Mouse (Mus musculus) embryonic facial prominence, embryonic 14.5 days (tissue): ENCODE measurements at regions not wholly inside any gene's neighbourhood (a gene's known extent, or its start where the extent isn't known, plus 50 kb on each side); places are given as distances from the start of the nearest gene placed in this dataset.

Experiments
- ATAC-seq: fragments of 200-750 bp; cut with Nextera tagmentation; 2 replicates; pipeline ENCODE4 v1.8.0; 2017; ENCODE audit warnings: low read depth, moderate number of reproducible peaks, moderate TSS enrichment
- DNase-seq: peaks from one replicate; pipeline ENCODE4 v3.0.0-alpha.2; 2015; ENCODE audit warnings: low spot score
- H3K27ac ChIP-seq: fragments of 300-500 bp; sonication (generic); replicated peaks from 2 replicates; pipeline ENCODE4 v1.5.1; 2014; ENCODE audit warnings: low read depth, mild to moderate bottlenecking, low read length, moderate library complexity
- H3K27me3 ChIP-seq: fragments of 300-500 bp; sonication (generic); replicated peaks from 2 replicates; pipeline ENCODE4 v1.6.1; 2014; ENCODE audit warnings: low read length; ENCODE audit not compliant: control insufficient read depth, insufficient read depth
- H3K36me3 ChIP-seq: fragments of 300-500 bp; sonication (generic); 2 replicates; pipeline ENCODE4 v1.6.1; 2014; ENCODE audit warnings: low read length, mixed read lengths; ENCODE audit not compliant: control insufficient read depth, insufficient read depth
- H3K4me1 ChIP-seq: fragments of 300-500 bp; sonication (generic); 2 replicates; pipeline ENCODE4 v1.6.1; 2014; ENCODE audit warnings: antibody characterized with exemption, low read length; ENCODE audit not compliant: control insufficient read depth, insufficient read depth
- H3K4me2 ChIP-seq: fragments of 300-500 bp; sonication (generic); 2 replicates; pipeline ENCODE4 v1.6.1; 2014; ENCODE audit warnings: low read depth, mild to moderate bottlenecking, low read length, moderate library complexity, mixed read lengths
- H3K4me3 ChIP-seq: fragments of 300-500 bp; sonication (generic); 2 replicates; pipeline ENCODE4 v1.5.1; 2014; ENCODE audit warnings: low read depth, mild to moderate bottlenecking, low read length
- H3K9ac ChIP-seq: fragments of 300-500 bp; sonication (generic); 2 replicates; pipeline ENCODE4 v1.6.1; 2014; ENCODE audit warnings: low read depth, mild to moderate bottlenecking, low read length, moderate library complexity, mixed read lengths
- H3K9me3 ChIP-seq: fragments of 300-500 bp; sonication (generic); 2 replicates; pipeline ENCODE4 v1.6.1; 2016; ENCODE audit warnings: low read length; ENCODE audit not compliant: control insufficient read depth
- WGBS: fragments of 180-500 bp; shearing (Covaris S2); extraction: QIAGEN DNeasy Blood & Tissue Kit; methylation state at CpG from one replicate; pipeline ENCODE4 v1.1.7; 2014; 5-methylcytosine and 5-hydroxymethylcytosine counted together

DNA sequence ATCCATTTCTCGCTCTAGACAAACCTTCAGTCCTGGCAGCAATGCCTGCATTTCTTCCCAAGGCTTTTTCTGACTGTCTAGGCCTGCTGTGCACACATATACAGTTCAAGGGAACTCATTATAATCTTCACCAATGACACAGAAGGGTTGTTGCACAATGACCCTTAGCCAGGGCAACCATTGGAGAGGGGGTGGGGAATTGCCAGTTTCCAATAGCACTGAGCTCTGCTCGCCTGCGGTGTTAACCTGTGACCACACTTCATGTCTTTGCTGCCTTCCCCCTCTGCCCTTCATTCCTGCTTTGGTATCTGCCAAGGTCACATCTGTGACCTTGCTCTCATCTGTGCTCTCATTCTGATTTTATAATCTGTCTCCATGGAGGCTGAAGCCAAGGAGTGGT is 106.2 kb upstream of the Gadl1 start:
- WGBS: 86% methylated on average over 3 of the region's 3 CpGs

DNA sequence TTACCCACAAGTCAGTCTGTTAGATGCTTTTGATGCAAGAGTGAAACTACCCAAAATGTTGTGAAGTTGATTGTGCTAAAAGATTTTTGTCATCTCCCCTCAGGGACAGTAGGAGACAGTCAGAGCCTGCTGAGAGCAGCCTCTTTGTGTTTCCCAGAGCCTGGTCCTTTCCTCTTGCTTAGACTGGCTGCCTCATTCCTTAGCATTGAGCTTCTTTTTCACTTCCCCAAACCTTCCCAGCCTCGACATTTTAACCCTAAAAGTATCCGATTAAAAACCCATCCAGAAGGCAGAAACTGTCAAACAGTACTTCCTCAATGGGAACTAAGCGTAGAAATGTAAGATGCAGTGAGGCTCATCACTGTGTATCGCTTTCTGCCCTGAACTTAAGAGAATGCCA is 104.0 kb upstream of the Gadl1 start:
- Histone ChIP-seq H3K27ac (no peak overlapping the region), H3K36me3 (no peaks in the 10 kb centered on the region), H3K27me3 (no peaks in the 10 kb centered on the region), H3K4me2 (no peak overlapping the region), H3K4me3 (no peak overlapping the region), H3K9ac (no peak overlapping the region), H3K9me3 (no peaks in the 10 kb centered on the region), H3K4me1 (no peaks in the 10 kb centered on the region)
- 48% methylated on average over 4 of the region's 4 CpGs for WGBS
- ATAC-seq (no peak), DNase-seq (no peak)

More for the DNA sequence above, 106.2 kb upstream of the Gadl1 start:
- ATAC-seq: no peak
- no peak for DNase-seq
- Histone ChIP-seq H3K9ac (no peak overlapping the region), H3K4me2 (no peak overlapping the region), H3K27me3 (no peaks in the 10 kb centered on the region), H3K27ac (no peak overlapping the region), H3K4me1 (no peaks in the 10 kb centered on the region), H3K9me3 (no peaks in the 10 kb centered on the region), H3K36me3 (no peaks in the 10 kb centered on the region), H3K4me3 (no peak overlapping the region)

DNA sequence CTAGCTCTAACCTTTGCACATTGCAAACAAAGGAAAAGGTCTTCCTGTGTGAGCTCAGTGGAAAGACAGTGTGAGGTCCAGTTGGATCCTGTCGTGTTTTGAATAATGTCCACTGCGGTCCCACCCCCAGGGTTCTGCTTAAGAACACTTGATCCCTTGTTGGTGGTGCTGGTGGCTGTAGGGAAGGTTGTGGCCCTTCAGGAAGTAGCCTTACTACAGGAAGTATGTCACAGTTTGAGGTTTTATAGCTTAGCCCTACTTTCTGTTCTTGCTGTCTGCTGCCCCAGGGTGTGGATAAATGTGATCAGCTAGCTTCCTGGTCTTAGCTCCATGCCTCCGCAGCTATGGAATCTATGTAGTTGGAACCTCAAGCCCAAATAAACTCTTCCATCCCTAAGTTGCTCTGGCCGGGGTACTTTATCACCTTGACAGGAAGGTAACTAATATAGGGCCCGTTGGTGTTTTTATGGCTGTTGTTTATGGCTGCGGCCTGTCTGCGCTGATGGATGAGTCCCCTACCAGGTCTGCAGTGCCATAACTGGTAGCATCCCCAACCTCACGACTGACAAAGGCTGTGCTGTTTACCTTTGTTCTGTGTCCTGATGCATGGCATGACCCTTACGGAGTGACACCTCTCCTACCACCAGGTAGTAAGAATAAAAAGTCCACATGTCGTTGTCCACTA is 103.1 kb upstream of the Gadl1 start:
- WGBS: 71% methylated on average over 10 of the region's 10 CpGs
- no peaks in the 10 kb centered on the region for H3K36me3 ChIP-seq

DNA sequence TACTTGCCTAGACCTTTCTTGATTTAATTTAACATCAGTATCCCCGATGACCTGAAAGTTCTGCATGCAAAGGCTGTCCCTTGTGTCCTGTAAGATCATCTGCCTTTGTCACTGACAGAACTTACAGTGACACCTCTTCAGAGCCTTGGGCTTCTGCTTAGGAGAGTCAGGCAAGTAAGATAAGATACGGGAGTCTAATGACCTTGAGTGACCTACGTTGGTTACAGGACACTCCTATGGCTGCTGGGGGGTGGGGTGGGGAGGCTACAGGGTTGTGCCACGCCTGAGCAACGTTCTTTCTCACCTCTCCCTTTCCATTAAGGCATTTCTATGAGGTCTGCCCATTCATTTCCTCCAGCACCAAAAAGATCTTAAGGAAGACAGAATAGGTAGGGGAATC is 69.1 kb upstream of the Gadl1 start:
- Histone ChIP-seq H3K27me3 (no peaks in the 10 kb centered on the region), H3K4me1 (no peaks in the 10 kb centered on the region), H3K9ac (no peak overlapping the region), H3K9me3 (no peaks in the 10 kb centered on the region), H3K4me2 (no peak overlapping the region), H3K36me3 (no peaks in the 10 kb centered on the region), H3K4me3 (no peak overlapping the region), H3K27ac (no peak overlapping the region)
- DNase-seq (no peak), ATAC-seq (no peak)
- WGBS: 71% methylated on average over 5 of the region's 5 CpGs

More for the DNA sequence above, 103.1 kb upstream of the Gadl1 start:
- H3K27me3 ChIP-seq: no peaks in the 10 kb centered on the region
- H3K4me1 ChIP-seq: no peaks in the 10 kb centered on the region
- no peaks in the 10 kb centered on the region for H3K9me3 ChIP-seq
- H3K4me2 ChIP-seq: no peak overlapping the region
- no peak overlapping the region for H3K27ac ChIP-seq
- no peak for DNase-seq
- no peak overlapping the region for H3K9ac ChIP-seq
- no peak for ATAC-seq
- no peak overlapping the region for H3K4me3 ChIP-seq

DNA sequence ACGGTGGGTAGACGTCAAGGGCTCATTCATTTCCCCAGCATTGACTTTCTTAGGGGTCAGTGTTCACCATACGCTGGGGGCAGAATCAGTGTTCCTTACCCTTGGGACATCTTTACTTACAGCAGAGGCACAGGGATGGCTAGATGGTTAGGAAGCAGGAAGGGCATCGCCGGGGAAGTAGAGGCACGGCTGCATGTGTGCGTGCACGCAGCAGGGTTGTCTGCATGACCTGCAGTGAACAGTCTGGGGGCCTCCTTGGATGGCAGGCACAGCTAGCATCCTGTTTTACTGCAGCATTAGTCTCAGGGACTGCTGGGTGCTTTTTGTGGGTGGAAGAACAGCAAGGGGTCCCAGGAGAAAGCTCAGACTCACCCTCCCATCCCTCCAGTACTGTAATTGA is 68.5 kb upstream of the Gadl1 start:
- Histone ChIP-seq H3K9me3 (no peaks in the 10 kb centered on the region), H3K4me1 (no peaks in the 10 kb centered on the region), H3K4me3 (no peak overlapping the region), H3K36me3 (no peaks in the 10 kb centered on the region), H3K9ac (no peak overlapping the region), H3K27ac (no peak overlapping the region), H3K27me3 (no peaks in the 10 kb centered on the region), H3K4me2 (no peak overlapping the region)
- 72% methylated on average over 8 of the region's 8 CpGs for WGBS
- DNase-seq (no peak), ATAC-seq (no peak)

DNA sequence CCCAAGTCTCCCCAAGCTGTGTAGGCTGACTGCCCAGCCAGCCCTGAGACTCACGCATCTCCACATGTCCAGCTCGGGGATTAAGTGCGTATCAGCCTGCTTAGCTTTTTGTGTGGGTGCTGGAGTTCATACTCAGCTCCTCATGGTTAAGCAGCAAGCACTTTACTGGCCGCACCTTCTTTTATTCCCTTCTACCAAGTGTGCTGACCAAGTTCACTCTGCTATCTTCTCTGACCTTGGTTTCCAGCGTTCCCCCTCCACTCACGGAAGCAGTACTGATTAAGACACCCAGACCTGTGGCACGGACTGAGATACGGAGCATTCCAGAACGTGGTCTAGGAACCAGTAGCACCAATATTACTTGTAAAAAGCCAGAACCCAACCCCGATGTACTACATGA is 67.6 kb upstream of the Gadl1 start:
- H3K27me3 ChIP-seq: no peaks in the 10 kb centered on the region
- no peak overlapping the region for H3K4me2 ChIP-seq
- WGBS: 81% methylated on average over 10 of the region's 10 CpGs
- H3K4me3 ChIP-seq: no peak overlapping the region
- ATAC-seq (no peak), DNase-seq (no peak)
- H3K4me1 ChIP-seq: no peaks in the 10 kb centered on the region
- H3K36me3 ChIP-seq: no peaks in the 10 kb centered on the region
- H3K9me3 ChIP-seq: no peaks in the 10 kb centered on the region
- no peak overlapping the region for H3K9ac ChIP-seq
- no peak overlapping the region for H3K27ac ChIP-seq

DNA sequence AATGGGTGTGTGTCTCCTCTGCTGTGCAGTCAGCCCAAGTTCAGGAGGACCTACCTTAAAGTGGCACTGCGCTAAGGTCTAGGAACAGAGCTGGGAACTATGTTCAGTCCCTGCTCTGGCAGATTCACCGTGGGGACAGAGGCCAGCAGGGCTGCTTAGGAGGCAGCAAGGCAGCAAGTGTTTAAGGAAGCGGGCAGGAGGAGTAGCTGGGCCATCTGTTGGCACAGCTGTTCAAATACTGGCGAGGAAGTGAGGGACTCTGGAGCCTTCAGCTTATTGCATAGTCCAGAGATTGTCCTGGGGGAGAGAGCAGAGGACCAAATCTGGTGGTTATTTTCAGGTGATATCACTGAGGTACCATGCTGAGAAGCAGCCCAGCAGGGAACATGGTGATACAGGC is 64.9 kb upstream of the Gadl1 start:
- no peaks in the 10 kb centered on the region for H3K27me3 ChIP-seq
- no peak overlapping the region for H3K4me3 ChIP-seq
- no peak overlapping the region for H3K27ac ChIP-seq
- ATAC-seq (no peak), DNase-seq (no peak)
- no peaks in the 10 kb centered on the region for H3K4me1 ChIP-seq
- H3K4me2 ChIP-seq: no peak overlapping the region
- WGBS: 64% methylated on average over 4 of the region's 4 CpGs
- H3K9me3 ChIP-seq: no peaks in the 10 kb centered on the region
- H3K36me3 ChIP-seq: no peaks in the 10 kb centered on the region
- no peak overlapping the region for H3K9ac ChIP-seq

DNA sequence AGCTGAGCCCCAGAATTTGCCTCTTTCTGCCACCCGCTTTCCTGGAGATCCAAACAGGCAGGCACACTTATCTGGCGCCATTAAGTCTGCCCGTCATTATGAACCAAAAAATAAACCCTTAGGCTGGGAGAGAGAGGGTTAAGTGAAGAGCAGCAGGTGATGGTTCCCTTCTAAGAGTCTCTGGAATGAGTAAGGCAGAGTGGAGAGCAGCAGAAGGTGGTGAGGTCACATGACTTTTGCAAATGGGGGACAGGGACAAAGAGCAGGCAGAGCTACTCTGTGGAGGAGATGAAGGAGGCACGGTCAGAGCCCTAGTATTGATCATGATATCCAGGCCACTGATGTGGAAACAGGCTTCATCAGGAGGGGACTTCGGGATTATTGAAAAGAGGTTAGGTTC is 64.2 kb upstream of the Gadl1 start:
- H3K36me3 ChIP-seq: no peaks in the 10 kb centered on the region
- no peak for DNase-seq
- ATAC-seq: no peak

DNA sequence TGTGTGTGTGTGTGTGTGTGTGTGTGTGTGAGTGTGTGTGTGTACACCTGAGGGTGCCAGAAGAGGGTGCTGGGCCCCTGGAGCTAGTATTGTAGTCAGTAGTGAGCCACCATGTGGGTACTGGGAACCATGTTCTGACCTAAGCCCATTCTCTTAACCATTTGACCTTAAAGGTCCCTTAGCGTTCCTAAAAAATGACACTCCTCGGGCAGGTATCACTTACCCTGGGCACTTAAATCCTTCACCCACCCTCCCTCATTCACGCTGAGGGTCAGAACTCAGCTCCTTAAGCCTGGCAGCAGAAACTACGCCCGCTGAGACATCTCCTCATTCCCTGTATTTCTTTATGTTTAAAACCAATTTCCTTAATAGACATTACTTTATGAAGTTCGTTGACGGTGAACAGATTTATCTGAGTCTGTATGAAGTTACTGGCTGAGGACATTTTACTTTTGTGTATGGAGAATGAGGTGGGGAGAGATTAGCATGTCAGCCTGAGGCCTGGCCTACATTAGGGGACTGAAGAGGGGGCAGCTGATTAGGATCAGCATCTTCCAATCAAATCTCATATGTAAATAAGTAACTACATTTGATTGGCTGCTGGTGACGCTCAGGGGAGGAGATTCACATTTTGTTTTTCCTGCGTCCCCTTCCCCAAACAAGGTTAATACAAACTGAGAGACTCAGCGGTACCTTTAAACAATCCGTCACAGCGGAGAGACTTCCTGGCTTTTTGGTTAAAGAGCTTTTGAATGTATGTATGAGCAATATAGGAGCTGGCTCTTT is 61.8 kb upstream of the Gadl1 start:
- no peak overlapping the region for H3K27ac ChIP-seq
- DNase-seq (peak; percentile 88), ATAC-seq (peak; percentile 92)
- no peaks in the 10 kb centered on the region for H3K9me3 ChIP-seq
- 34% methylated on average over 12 of the region's 12 CpGs for WGBS
- H3K4me1 ChIP-seq: no peaks in the 10 kb centered on the region
- H3K4me3 ChIP-seq: peak overlapping the region; percentile 21
- no peaks in the 10 kb centered on the region for H3K36me3 ChIP-seq
- no peak overlapping the region for H3K9ac ChIP-seq
- no peaks in the 10 kb centered on the region for H3K27me3 ChIP-seq
- peak overlapping the region; percentile 39 for H3K4me2 ChIP-seq

More for the DNA sequence above, 64.2 kb upstream of the Gadl1 start:
- H3K9ac ChIP-seq: no peak overlapping the region
- H3K27me3 ChIP-seq: no peaks in the 10 kb centered on the region
- no peak overlapping the region for H3K4me3 ChIP-seq
- H3K9me3 ChIP-seq: no peaks in the 10 kb centered on the region
- no peaks in the 10 kb centered on the region for H3K4me1 ChIP-seq
- 70% methylated on average over 5 of the region's 5 CpGs for WGBS
- H3K4me2 ChIP-seq: no peak overlapping the region
- no peak overlapping the region for H3K27ac ChIP-seq
